Mouse (Mus musculus) lung, adult 2 months (tissue): ENCODE results near the gene Ern1. TPM values are rescaled to one million over a fixed set of nuclear protein-coding genes. Genes with fewer than 3 reads are reported as not detected.

ENCODE experiments used
- DNase-seq: peaks from one replicate; pipeline ENCODE4 v3.0.0; 2022
- H3K4me1 ChIP-seq: fragments of 200-500 bp; 2 replicates; pipeline ENCODE4 v1.6.1; 2011; ENCODE audit warnings: low read length; ENCODE audit not compliant: control insufficient read depth, insufficient read depth
- H3K4me3 ChIP-seq: fragments of 200-500 bp; replicated peaks from 2 replicates; pipeline ENCODE3; 2011; ENCODE audit warnings: low read depth, mild to moderate bottlenecking, control low read depth, low read length; ENCODE audit errors: extremely low read depth
- CTCF ChIP-seq: fragments of 200-500 bp; IDR thresholded peaks from 2 replicates; pipeline ENCODE4 v1.5.1; 2011; ENCODE audit warnings: mild to moderate bottlenecking, low read length, control low read depth; ENCODE audit not compliant: insufficient read depth
- POLR2A ChIP-seq: fragments of 200-500 bp; IDR thresholded peaks from 2 replicates; pipeline ENCODE4 v1.6.1; 2011; ENCODE audit warnings: low read depth, mild to moderate bottlenecking, control low read depth, low read length, borderline replicate concordance; ENCODE audit errors: extremely low read depth
- WGBS: fragments of 180-500 bp; shearing (Covaris S2); methylation state at CpG from one replicate; pipeline ENCODE4 v1.1.7; 2018; 5-methylcytosine and 5-hydroxymethylcytosine counted together
- polyA plus RNA-seq: library from polyadenylated mRNA; depleted of rRNA; stranded (reverse); fragments of >200 nt; gene quantifications from 2 replicates; pipeline ENCODE4 v1.2.3, GENCODE M21; 2012

Gene Ern1
- polyA plus RNA-seq, 1 experiment: 23.0 TPM

DNA sequence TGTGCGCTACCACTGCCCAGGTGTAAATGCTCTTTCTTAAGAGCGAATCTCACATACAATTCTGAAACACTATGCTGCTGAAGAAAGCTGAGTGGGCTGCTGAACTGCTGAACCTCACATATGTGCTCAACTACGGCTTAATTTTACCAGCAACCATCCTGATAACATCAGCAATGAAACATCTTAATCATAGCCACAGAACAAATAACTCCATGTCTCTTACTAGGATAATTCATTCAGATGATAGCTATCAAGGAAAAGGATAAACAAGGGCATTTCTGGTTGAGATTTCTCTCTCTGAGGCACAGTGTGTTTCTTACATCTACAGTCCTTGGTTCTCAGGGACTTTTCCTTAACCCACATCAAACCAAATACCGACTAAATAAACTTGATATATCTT, 2.8 kb downstream of the Ern1 start:
- WGBS: 69% methylated on average over 4 of the region's 4 CpGs
- DNase-seq: no peak
- TF ChIP-seq CTCF: no peak
- TF ChIP-seq POLR2A: no peak
- no peak overlapping the region for H3K4me3 ChIP-seq
- peaks cover 20% of the 10 kb centered on the region for H3K4me1 ChIP-seq

DNA sequence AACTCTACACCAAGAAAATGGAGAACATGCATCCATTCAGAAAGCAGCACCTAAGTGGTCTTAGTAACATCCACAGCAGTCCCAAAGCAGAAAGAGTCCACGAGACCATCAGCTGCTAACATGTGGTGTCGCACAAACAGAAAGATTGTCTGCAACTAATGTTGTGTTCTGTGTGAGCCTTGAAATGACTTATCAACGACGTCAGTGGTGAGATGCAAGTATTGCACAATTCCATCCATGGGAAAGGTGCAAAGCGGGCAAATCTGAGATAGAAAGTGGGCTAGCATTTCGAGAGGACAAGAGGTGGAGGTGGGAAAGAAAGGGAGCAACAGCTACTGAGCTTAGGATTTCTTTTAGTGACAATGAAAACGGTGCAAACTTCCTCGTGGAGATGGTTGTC, 4.8 kb downstream of the Ern1 start:
- Histone ChIP-seq H3K4me3 (no peak overlapping the region), H3K4me1 (peaks cover 23% of the 10 kb centered on the region)
- no peak for TF ChIP-seq POLR2A
- no peak for TF ChIP-seq CTCF
- DNase-seq: no peak
- 77% methylated on average over 8 of the region's 8 CpGs for WGBS

DNA sequence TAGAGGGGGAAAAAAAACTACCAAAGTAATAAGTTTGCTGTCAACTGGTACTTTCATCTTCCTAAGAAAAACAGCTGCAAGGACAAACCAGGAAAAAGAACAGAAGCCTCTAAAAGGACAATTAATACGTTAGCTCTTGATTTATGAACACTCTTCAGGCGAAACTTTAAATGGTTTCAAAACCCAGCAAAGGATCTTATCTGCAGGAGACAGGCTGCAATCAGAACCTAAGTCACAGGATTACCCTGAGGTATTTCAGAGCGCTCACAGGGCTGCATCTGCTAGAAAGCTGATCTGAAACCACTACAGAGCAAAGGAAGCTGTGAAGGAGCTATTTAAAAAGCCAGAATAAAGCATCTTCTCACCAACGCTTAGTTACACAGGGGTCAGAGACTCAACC, 6.0 kb downstream of the Ern1 start:
- H3K4me3 ChIP-seq: no peak overlapping the region
- 65% methylated on average over 4 of the region's 4 CpGs for WGBS

DNA sequence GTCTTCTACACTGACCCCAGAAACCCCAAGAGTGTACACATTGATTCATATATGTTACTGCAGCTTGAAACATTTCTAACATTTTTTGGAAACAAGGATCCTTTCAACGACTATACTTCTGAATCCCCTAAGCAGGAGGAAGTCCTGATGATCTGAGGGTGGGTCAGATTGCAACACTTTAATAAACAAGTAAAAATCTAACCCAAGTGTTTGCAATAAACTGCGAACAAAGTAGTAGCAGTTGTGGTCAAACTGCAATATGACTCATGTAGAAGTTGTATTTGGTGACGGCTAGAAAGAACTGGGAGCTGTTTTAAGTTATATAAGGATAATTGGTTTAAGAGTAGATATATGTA, 7.1 kb downstream of the Ern1 start:
- Histone ChIP-seq H3K4me1 (peaks cover 19% of the 10 kb centered on the region), H3K4me3 (no peak overlapping the region)
- no peak for TF ChIP-seq CTCF
- no peak for TF ChIP-seq POLR2A
- WGBS: 30% methylated on average over 3 of the region's 3 CpGs
- DNase-seq: no peak

More for the DNA sequence above, 6.0 kb downstream of the Ern1 start:
- DNase-seq: no peak
- TF ChIP-seq POLR2A (no peak), CTCF (no peak)
- H3K4me1 ChIP-seq: peaks cover 23% of the 10 kb centered on the region

DNA sequence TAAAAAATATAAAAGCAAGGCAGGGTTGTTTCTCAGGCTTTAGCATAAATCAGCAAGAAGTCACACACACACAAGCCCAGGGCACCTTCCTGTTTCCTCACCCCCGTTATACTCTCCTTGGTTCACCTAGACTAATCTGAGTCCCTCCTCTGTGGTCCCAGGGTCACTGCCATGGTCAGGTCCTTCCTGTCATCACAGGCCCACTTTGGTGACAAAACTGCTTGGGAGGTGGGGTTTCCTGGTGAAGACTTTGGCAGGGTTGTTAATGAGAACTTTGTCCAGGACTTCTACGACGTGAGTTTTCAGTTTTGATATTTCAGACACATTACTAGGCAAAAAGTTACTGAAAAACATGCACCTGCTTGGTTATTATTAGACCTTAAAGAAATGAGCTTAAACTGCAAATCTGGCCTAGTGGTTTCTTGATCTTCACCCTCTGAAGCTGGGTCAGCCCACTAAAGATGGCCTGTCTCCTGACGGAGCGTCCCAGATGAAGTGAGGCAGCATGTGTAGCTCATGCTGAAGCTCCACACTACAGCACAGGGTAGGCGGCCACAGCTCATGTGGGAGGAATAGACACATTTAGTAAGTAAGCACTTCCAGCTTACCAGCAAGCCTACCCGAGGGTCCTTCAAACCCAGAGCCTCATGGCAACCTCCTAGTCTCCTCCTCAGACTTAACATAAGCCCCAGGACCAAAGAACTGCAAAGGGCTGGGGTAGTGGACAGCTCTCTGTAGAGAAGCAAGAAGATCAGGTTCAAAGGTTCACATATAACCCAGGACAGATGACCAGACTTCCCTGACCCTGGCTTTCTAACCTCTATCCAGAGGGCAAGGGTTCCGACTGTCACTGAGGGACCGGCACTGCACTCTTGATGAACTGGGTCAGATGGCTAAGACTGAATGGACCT, 7.8 kb downstream of the Ern1 start:
- Histone ChIP-seq H3K4me3 (no peak overlapping the region), H3K4me1 (peaks cover 19% of the 10 kb centered on the region)
- no peak for DNase-seq
- TF ChIP-seq CTCF (no peak), POLR2A (no peak)
- 58% methylated on average over 9 of the region's 9 CpGs for WGBS

DNA sequence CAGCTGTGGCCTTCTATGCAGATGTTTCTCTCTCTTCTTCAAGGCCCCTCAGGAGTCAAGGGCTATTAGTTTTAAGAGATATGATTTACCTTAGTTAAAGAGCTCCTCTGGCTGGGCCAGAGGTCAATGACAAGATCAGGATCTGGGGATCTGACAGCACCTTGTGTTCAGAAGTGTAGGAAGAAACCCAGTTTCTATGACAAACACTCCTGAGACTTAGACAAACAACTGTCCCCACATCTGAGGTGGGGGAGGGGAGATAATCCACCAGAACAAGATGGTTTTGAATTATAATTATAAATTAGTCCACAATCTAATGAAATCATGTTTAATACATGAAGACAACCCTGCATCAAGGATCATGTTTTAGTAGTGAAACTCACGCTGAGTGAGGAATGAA, 8.9 kb downstream of the Ern1 start:
- TF ChIP-seq POLR2A (no peak), CTCF (no peak)
- H3K4me1 ChIP-seq: peaks cover 17% of the 10 kb centered on the region
- no peak overlapping the region for H3K4me3 ChIP-seq
- WGBS: 52% methylated on average over 1 of the region's 1 CpGs
- DNase-seq: no peak

DNA sequence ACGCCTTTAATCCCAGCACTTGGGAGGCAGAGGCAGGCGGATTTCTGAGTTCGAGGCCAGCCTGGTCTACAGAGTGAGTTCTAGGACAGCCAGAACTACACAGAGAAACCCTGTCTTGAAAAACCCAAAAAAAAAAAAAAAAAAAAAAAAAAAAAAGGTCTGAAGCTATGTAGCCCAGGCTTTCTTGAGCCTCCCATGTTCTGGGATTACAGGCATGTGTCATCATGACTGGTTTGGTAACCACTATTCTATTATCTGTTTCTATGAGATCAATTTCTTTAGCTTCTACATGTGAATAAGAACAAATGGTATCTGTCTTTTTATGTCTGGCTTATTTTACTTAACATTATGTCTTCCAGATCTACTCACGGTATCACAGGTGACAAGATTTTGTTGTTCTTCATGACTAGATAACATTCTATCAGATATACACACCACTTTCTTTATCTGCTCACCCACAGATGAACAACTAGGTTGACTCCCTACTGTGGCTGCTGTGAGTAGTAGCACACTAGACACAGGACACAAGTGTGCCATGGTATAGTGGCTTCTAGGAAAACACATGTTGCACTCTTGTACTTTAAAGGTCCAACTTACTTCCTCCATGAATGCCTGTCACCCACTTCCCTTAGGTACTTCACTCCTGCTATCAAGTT, 10.0 kb downstream of the Ern1 start:
- Histone ChIP-seq H3K4me1 (peaks cover 15% of the 10 kb centered on the region), H3K4me3 (no peak overlapping the region)
- TF ChIP-seq POLR2A (no peak), CTCF (no peak)
- no peak for DNase-seq
- 94% methylated on average over 4 of the region's 4 CpGs for WGBS

DNA sequence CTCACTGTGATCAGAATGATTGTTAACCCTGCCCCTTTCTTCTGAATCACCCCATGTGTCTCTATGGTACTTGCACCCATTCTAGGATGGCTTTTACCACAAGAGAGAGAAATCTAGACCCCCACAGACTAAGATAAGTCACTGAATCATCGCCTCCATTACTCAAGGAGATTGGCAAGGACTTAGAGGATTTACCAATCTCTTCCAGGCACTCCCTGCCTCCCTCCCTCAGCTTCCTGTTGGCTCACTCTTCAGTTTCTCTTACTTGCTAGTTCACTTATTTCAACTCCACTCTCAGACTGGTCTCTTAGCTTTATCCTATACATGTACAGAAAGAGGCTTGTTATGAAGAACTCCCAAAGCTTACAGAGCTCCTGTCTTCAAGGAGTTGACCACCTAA, 12.3 kb downstream of the Ern1 start:
- DNase-seq: no peak
- TF ChIP-seq POLR2A: no peak
- TF ChIP-seq CTCF: no peak
- WGBS: 32% methylated on average over 1 of the region's 1 CpGs

DNA sequence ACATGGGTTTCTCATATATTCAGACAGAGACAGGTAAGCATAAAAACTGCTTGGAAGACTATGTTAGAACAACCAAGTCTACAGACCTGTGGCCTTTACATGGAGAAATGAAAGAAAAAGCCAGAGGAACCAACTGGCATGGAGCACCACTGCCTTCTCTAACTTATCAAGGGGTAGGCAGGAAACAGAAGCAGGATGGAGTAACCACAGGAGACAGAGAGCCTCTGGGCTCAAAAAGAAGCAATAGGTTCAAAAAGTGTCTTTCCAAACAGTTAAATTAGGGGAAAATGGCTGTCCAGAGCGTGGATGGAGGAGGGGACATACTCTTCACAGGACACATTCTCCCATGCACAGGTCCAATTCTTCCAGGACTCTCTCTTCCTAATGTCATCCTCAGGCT, 16.0 kb downstream of the Ern1 start:
- H3K4me1 ChIP-seq: peaks cover 13% of the 10 kb centered on the region
- WGBS: 94% methylated on average over 1 of the region's 1 CpGs
- H3K4me3 ChIP-seq: no peak overlapping the region
- DNase-seq: no peak
- TF ChIP-seq CTCF: no peak
- TF ChIP-seq POLR2A: no peak

More for the DNA sequence above, 12.3 kb downstream of the Ern1 start:
- peaks cover 15% of the 10 kb centered on the region for H3K4me1 ChIP-seq
- H3K4me3 ChIP-seq: no peak overlapping the region

DNA sequence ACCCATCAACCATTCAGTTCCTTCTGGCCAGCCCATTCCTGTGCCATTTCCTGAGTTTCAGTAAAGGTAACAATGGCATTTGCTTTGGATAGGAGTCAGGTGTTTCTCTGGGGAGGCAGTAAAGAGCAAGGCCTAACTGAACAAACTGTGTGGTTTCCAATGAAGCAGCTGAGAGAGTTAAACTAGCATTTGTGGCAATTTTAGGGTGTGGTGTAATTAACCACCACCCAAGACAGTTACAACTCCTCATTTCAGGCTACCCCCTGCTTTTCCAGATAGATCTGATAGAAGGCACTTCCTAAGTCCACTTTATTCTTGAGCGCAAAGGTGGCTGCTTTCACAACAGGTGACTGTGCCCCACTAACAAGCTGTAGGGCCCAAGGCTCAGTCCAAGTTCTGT, 19.1 kb downstream of the Ern1 start:
- no peak for DNase-seq
- Histone ChIP-seq H3K4me1 (peaks cover 8% of the 10 kb centered on the region), H3K4me3 (no peak overlapping the region)
- 96% methylated on average over 1 of the region's 1 CpGs for WGBS
- TF ChIP-seq CTCF: no peak
- TF ChIP-seq POLR2A: no peak
